ENCODE assay signal across 10 mouse cellular contexts in genomic region chr19:46899306-46899705, GRCm38 (mm10).
DNase-seq lines count a peak whose midpoint lies in the region; ATAC-seq lines count a peak whose summit lies in the region.
"Had no signal": no experiment of that assay in that cellular context is flagged by ENCODE, and none has a peak within 500 bp of the region (broad histone marks: within the 10 kb centered on the region; RNA-seq: fewer than 3 reads in every experiment).

No protein-coding gene starts in this region.

- H3K36me3 ChIP-seq in heart, embryonic 10.5 days: peaks cover 30% of the 10 kb centered on the region
- peaks cover 51% of the 10 kb centered on the region for H3K36me3 ChIP-seq in liver, embryonic 15.5 days (replicated peaks)
- H3K36me3 ChIP-seq in limb, embryonic 10.5 days: peaks cover 41% of the 10 kb centered on the region

- peaks cover 4% of the 10 kb centered on the region; the same call in 1 of the 2 replicates for H3K9me3 ChIP-seq in heart, embryonic 10.5 days
- H3K9me3 ChIP-seq in liver, embryonic 15.5 days (replicated peaks): peaks cover 5% of the 10 kb centered on the region; the same call in 1 of the 2 replicates
- H3K9me3 ChIP-seq in limb, embryonic 10.5 days (replicated peaks): no peaks in the 10 kb centered on the region

- DNase-seq in heart, adult 18-20 months: peak; percentile 75 to 85
- DNase-seq in heart, embryonic 10.5 days (ENCODE audit: low spot score): no peak
- peak; percentile 56 for DNase-seq in 416B (ENCODE audit: low read depth)
- peak; percentile 79 for DNase-seq in brain, adult 2 months (ENCODE audit: low read depth, low spot score)
- DNase-seq in right cerebral cortex, adult 2 months (ENCODE audit: low spot score in 2 of 2): no peak
- DNase-seq in limb, embryonic 10.5 days (ENCODE audit: low spot score): no peak
- DNase-seq in thymus, adult 18-20 months: no peak

- no peaks in the 10 kb centered on the region for H3K27me3 ChIP-seq in heart, embryonic 10.5 days (ENCODE audit: insufficient read depth, poor library complexity, severe bottlenecking)
- no peaks in the 10 kb centered on the region for H3K27me3 ChIP-seq in liver, embryonic 15.5 days
- H3K27me3 ChIP-seq in limb, embryonic 10.5 days (ENCODE audit: low read depth, poor library complexity, severe bottlenecking): no peaks in the 10 kb centered on the region
- H3K27me3 ChIP-seq: neural tube, embryonic 12.5 days had no signal

- H3K9ac ChIP-seq in liver, embryonic 15.5 days: no peak overlapping the region
- H3K9ac ChIP-seq: neural tube, embryonic 12.5 days had no signal

- no peak overlapping the region for H3K27ac ChIP-seq in heart, embryonic 10.5 days
- peak overlapping the region; percentile 38 for H3K27ac ChIP-seq in liver, embryonic 15.5 days (replicated peaks)
- H3K27ac ChIP-seq in limb, embryonic 10.5 days: no peak overlapping the region
- H3K27ac ChIP-seq: neural tube, embryonic 12.5 days had no signal

- no peaks in the 10 kb centered on the region for H3K4me1 ChIP-seq in heart, embryonic 10.5 days
- peaks cover 44% of the 10 kb centered on the region for H3K4me1 ChIP-seq in liver, embryonic 15.5 days (replicated peaks)
- no peaks in the 10 kb centered on the region for H3K4me1 ChIP-seq in limb, embryonic 10.5 days
- H3K4me1 ChIP-seq: neural tube, embryonic 12.5 days had no signal

- no peak for ATAC-seq in liver, embryonic 15.5 days (ENCODE audit: insufficient read depth)
- ATAC-seq: forebrain, embryonic 16.5 days had no signal

- WGBS in heart, embryonic 10.5 days: 53% methylated on average over 5 of the region's 5 CpGs
- WGBS in liver, embryonic 15.5 days (ENCODE audit: insufficient replicate concordance): 39% methylated on average over 5 of the region's 5 CpGs
- WGBS in limb, embryonic 10.5 days: 73% methylated on average over 5 of the region's 5 CpGs

- H3K4me3 ChIP-seq in heart, embryonic 10.5 days: no peak overlapping the region
- H3K4me3 ChIP-seq in liver, embryonic 15.5 days (replicated peaks): no peak overlapping the region
- H3K4me3 ChIP-seq in limb, embryonic 10.5 days: no peak overlapping the region
- H3K4me3 ChIP-seq: neural tube, embryonic 12.5 days had no signal

- H3K4me2 ChIP-seq in liver, embryonic 15.5 days: no peak overlapping the region
- H3K4me2 ChIP-seq: neural tube, embryonic 12.5 days had no signal

Comparison
In these comparisons a context has a peak if more than half of its experiments do, and no peak if none do; other contexts are left out.
1. DNase-seq: peak in heart, adult 18-20 months (2 of 2), 416B (single experiment) and brain, adult 2 months (single experiment); none in heart, embryonic 10.5 days (single experiment), right cerebral cortex, adult 2 months (0 of 2), limb, embryonic 10.5 days (single experiment) and thymus, adult 18-20 months (0 of 2).